Mouse (Mus musculus) neural tube, embryonic 15.5 days (tissue): ENCODE results near the gene Catsper2. TPM values are rescaled to one million over a fixed set of nuclear protein-coding genes. Genes with fewer than 3 reads are reported as not detected.

Source experiments
- ATAC-seq: fragments of 200-750 bp; cut with Nextera tagmentation; 2 replicates; pipeline ENCODE4 v1.8.0; 2017; ENCODE audit warnings: mild to moderate bottlenecking, moderate TSS enrichment, moderate library complexity; ENCODE audit not compliant: low FRiP score
- H3K27ac ChIP-seq: fragments of 300-500 bp; sonication (generic); replicated peaks from 2 replicates; pipeline ENCODE4 v1.5.1; 2015; ENCODE audit warnings: mild to moderate bottlenecking, inconsistent platforms
- H3K27me3 ChIP-seq: fragments of 300-500 bp; sonication (generic); replicated peaks from 2 replicates; pipeline ENCODE4 v1.6.1; 2015; ENCODE audit warnings: inconsistent platforms
- H3K36me3 ChIP-seq: fragments of 300-500 bp; sonication (generic); 2 replicates; pipeline ENCODE4 v1.6.1; 2015; ENCODE audit warnings: inconsistent platforms
- H3K4me1 ChIP-seq: fragments of 300-500 bp; sonication (generic); 2 replicates; pipeline ENCODE4 v1.6.1; 2015; ENCODE audit warnings: inconsistent platforms
- H3K4me2 ChIP-seq: fragments of 300-500 bp; sonication (generic); 2 replicates; pipeline ENCODE4 v1.6.1; 2015; ENCODE audit warnings: inconsistent platforms, mild to moderate bottlenecking, moderate library complexity
- H3K4me3 ChIP-seq: fragments of 300-500 bp; sonication (generic); replicated peaks from 2 replicates; pipeline ENCODE4 v1.5.1; 2015; ENCODE audit warnings: mild to moderate bottlenecking, inconsistent platforms
- H3K9ac ChIP-seq: fragments of 300-500 bp; sonication (generic); replicated peaks from 2 replicates; pipeline ENCODE4 v1.6.1; 2015; ENCODE audit warnings: mild to moderate bottlenecking, inconsistent platforms
- H3K9me3 ChIP-seq: fragments of 300-500 bp; sonication (generic); replicated peaks from 2 replicates; pipeline ENCODE4 v1.6.1; 2016; ENCODE audit warnings: inconsistent platforms
- WGBS: fragments of 180-500 bp; shearing (Covaris S2); methylation state at CpG from one replicate; pipeline ENCODE4 v1.1.7; 2015; ENCODE audit warnings: mixed read lengths; 5-methylcytosine and 5-hydroxymethylcytosine counted together
- polyA plus RNA-seq: library from polyadenylated mRNA; unstranded; fragments of >200 nt; fragmentation: Nextera tagmentation; extraction: Ambion mirVana; gene quantifications from 2 replicates; pipeline ENCODE4 v1.2.1, GENCODE M21; 2015

The Catsper2 gene
- polyA plus RNA-seq, 1 experiment from 2014 or later = 5.7 TPM

- Histone ChIP-seq H3K9me3 (no peaks in the 10 kb centered on the region), H3K27me3 (no peaks in the 10 kb centered on the region), H3K4me2 (no peak overlapping the region), H3K4me3 (no peak overlapping the region), H3K36me3 (no peaks in the 10 kb centered on the region), H3K9ac (no peak overlapping the region), H3K4me1 (no peaks in the 10 kb centered on the region), H3K27ac (no peak overlapping the region)
- 82% methylated on average over 3 of the region's 3 CpGs for whole genome bisulfite sequencing
- no peak for ATAC-seq
Measured at GRCm38 (mm10) chr2:121372266-121372665, 41.3 kb downstream of the Catsper2 start.

GRCm38 (mm10) chr2:121370921-121371320, 42.7 kb downstream of the Catsper2 start:
- H3K9ac ChIP-seq = no peak overlapping the region
- no peaks in the 10 kb centered on the region for H3K27me3 ChIP-seq
- H3K4me2 ChIP-seq = no peak overlapping the region
- no peak overlapping the region for H3K4me3 ChIP-seq
- H3K9me3 ChIP-seq = no peaks in the 10 kb centered on the region
- H3K4me1 ChIP-seq = no peaks in the 10 kb centered on the region
- 87% methylated on average over 5 of the region's 5 CpGs for WGBS
- no peak for ATAC-seq
- H3K27ac ChIP-seq = no peak overlapping the region
- no peaks in the 10 kb centered on the region for H3K36me3 ChIP-seq

- no peak for ATAC-seq
- 76% methylated on average over 2 of the region's 2 CpGs for WGBS
- Histone ChIP-seq H3K27ac (no peak overlapping the region), H3K9me3 (no peaks in the 10 kb centered on the region), H3K9ac (no peak overlapping the region), H3K4me2 (no peak overlapping the region), H3K4me3 (no peak overlapping the region), H3K4me1 (no peaks in the 10 kb centered on the region), H3K36me3 (peaks cover under 1% of the 10 kb centered on the region), H3K27me3 (no peaks in the 10 kb centered on the region)
Measured at GRCm38 (mm10) chr2:121368831-121369230, 44.8 kb downstream of the Catsper2 start.

GRCm38 (mm10) chr2:121363656-121364055, 49.9 kb downstream of the Catsper2 start:
- 93% methylated on average over 3 of the region's 3 CpGs for WGBS
- Histone ChIP-seq H3K9ac (no peak overlapping the region), H3K4me1 (peaks cover 10% of the 10 kb centered on the region; the same call in 1 of the 2 replicates), H3K9me3 (no peaks in the 10 kb centered on the region), H3K4me3 (no peak overlapping the region), H3K4me2 (no peak overlapping the region), H3K27me3 (peaks cover 7% of the 10 kb centered on the region; the same call in 1 of the 2 replicates), H3K36me3 (peaks cover 7% of the 10 kb centered on the region), H3K27ac (no peak overlapping the region)
- ATAC-seq = no peak

- Histone ChIP-seq H3K27ac (no peak overlapping the region), H3K4me2 (peak overlapping the region; percentile 56), H3K4me3 (peak overlapping the region; percentile 49), H3K9ac (0 out of 2 replicates have a peak overlapping the region, but pooled peaks have one; percentile 54), H3K4me1 (peaks cover 31% of the 10 kb centered on the region), H3K27me3 (peaks cover 18% of the 10 kb centered on the region; the same call in 1 of the 2 replicates), H3K9me3 (no peaks in the 10 kb centered on the region), H3K36me3 (peaks cover 7% of the 10 kb centered on the region)
- ATAC-seq = no peak
- WGBS = 50% methylated on average over 4 of the region's 4 CpGs
Measured at GRCm38 (mm10) chr2:121359461-121359860, 54.1 kb downstream of the Catsper2 start.

GRCm38 (mm10) chr2:121358381-121358780, 55.2 kb downstream of the Catsper2 start:
- Histone ChIP-seq H3K36me3 (peaks cover 2% of the 10 kb centered on the region; the same call in 1 of the 2 replicates), H3K4me2 (peak overlapping the region; percentile 56), H3K27ac (peak overlapping the region; percentile 84), H3K27me3 (peaks cover 18% of the 10 kb centered on the region; the same call in 1 of the 2 replicates), H3K9ac (peak overlapping the region; percentile 54), H3K4me1 (peaks cover 36% of the 10 kb centered on the region), H3K9me3 (no peaks in the 10 kb centered on the region), H3K4me3 (peak overlapping the region; percentile 49)
- WGBS = 0% methylated on average over 16 of the region's 16 CpGs
- ATAC-seq = peak; percentile 86

GRCm38 (mm10) chr2:121357961-121358360, 55.6 kb downstream of the Catsper2 start:
- Histone ChIP-seq H3K4me3 (peak overlapping the region; percentile 49), H3K27me3 (peaks cover 18% of the 10 kb centered on the region; the same call in 1 of the 2 replicates), H3K36me3 (no peaks in the 10 kb centered on the region), H3K4me2 (peak overlapping the region; percentile 56), H3K4me1 (peaks cover 36% of the 10 kb centered on the region), H3K27ac (peak overlapping the region; percentile 84), H3K9ac (peak overlapping the region; percentile 54), H3K9me3 (no peaks in the 10 kb centered on the region)
- no peak for ATAC-seq
- 2% methylated on average over 4 of the region's 4 CpGs for WGBS

GRCm38 (mm10) chr2:121357494-121357893, 56.1 kb downstream of the Catsper2 start, which contains the start of gene Ckmt1:
TSS of gene Ckmt1 (plus strand) at chr2:121357714.
- Histone ChIP-seq H3K27me3 (peaks cover 18% of the 10 kb centered on the region; the same call in 1 of the 2 replicates), H3K9me3 (no peaks in the 10 kb centered on the region), H3K4me3 (peak within 1 kb of the TSS; percentile 49), H3K9ac (peak within 1 kb of the TSS; percentile 54), H3K27ac (peak within 1 kb of the TSS; percentile 84), H3K36me3 (no peaks in the 10 kb centered on the region), H3K4me2 (peak within 1 kb of the TSS; percentile 56), H3K4me1 (peaks cover 36% of the 10 kb centered on the region)
- 72% methylated on average over 5 of the region's 5 CpGs for WGBS
- no peak for ATAC-seq

- peak within 1 kb of the TSS; percentile 80 for H3K9ac ChIP-seq
- no peaks in the 10 kb centered on the region for H3K9me3 ChIP-seq
- H3K4me3 ChIP-seq = peak within 1 kb of the TSS; percentile 69
- peak within 1 kb of the TSS; percentile 93 for H3K27ac ChIP-seq
- peak within 1 kb of the TSS; percentile 75 for H3K4me2 ChIP-seq
- H3K27me3 ChIP-seq = peaks cover 18% of the 10 kb centered on the region; the same call in 1 of the 2 replicates
- peaks cover 2% of the 10 kb centered on the region; the same call in 1 of the 2 replicates for H3K36me3 ChIP-seq
- H3K4me1 ChIP-seq = peaks cover 36% of the 10 kb centered on the region
- 1% methylated on average over 55 of the region's 58 CpGs for WGBS
- peak; percentile 92 for ATAC-seq
Measured at GRCm38 (mm10) chr2:121354820-121355592, 58.6 kb downstream of the Catsper2 start, which contains the start of gene Ppip5k1. TSS of gene Ppip5k1 (minus strand) at chr2:121355396.

- Histone ChIP-seq H3K27ac (peak overlapping the region; percentile 93), H3K9me3 (no peaks in the 10 kb centered on the region), H3K27me3 (peaks cover 13% of the 10 kb centered on the region; the same call in 1 of the 2 replicates), H3K36me3 (peaks cover 7% of the 10 kb centered on the region; the same call in 1 of the 2 replicates), H3K4me2 (peak overlapping the region; percentile 75), H3K4me3 (peak overlapping the region; percentile 69), H3K4me1 (peaks cover 31% of the 10 kb centered on the region), H3K9ac (peak overlapping the region; percentile 80)
- ATAC-seq = no peak
- WGBS = 4% methylated on average over 6 of the region's 6 CpGs
Measured at GRCm38 (mm10) chr2:121354378-121354777, 59.2 kb downstream of the Catsper2 start.

GRCm38 (mm10) chr2:121353156-121353555, 60.4 kb downstream of the Catsper2 start:
- H3K9me3 ChIP-seq = no peaks in the 10 kb centered on the region
- peaks cover 11% of the 10 kb centered on the region; the same call in 1 of the 2 replicates for H3K27me3 ChIP-seq
- H3K4me3 ChIP-seq = no peak overlapping the region
- no peak for ATAC-seq
- H3K4me2 ChIP-seq = no peak overlapping the region
- H3K9ac ChIP-seq = no peak overlapping the region
- H3K27ac ChIP-seq = no peak overlapping the region
- peaks cover 13% of the 10 kb centered on the region for H3K36me3 ChIP-seq
- peaks cover 23% of the 10 kb centered on the region for H3K4me1 ChIP-seq
- 81% methylated on average over 8 of the region's 8 CpGs for WGBS
